Mouse (Mus musculus) layer of hippocampus, postnatal 14 days (tissue): ENCODE data around the gene Anxa8. TPM values are rescaled to one million over a fixed set of nuclear protein-coding genes. Genes with fewer than 3 reads are reported as not detected.

Experiments
- DNase-seq, 2 experiments: peaks; one replicate each; pipeline ENCODE4 v3.0.0; 2021 to 2022; ENCODE audit warnings: low spot score in 2 of 2, mixed read lengths in 1 of 2
- total RNA-seq, 2 experiments: library from RNA; stranded (reverse); gene quantifications; 2 replicates each; pipeline ENCODE4 v1.2.3; 2021

The Anxa8 gene
- total RNA-seq, 2 experiments from 2014 or later = 0.41 to 0.58 TPM

GRCm38 (mm10) chr14:34114311-34114710 is 28.5 kb downstream of the Anxa8 start:
- DNase-seq = peak in 1 of 2 experiments; percentile 5

- no peak for DNase-seq
These were observed 33.4 kb downstream of the Anxa8 start for GRCm38 (mm10) chr14:34119046-34119723.

GRCm38 (mm10) chr14:34120016-34120910 is 34.5 kb downstream of the Anxa8 start:
- no peak for DNase-seq

- no peak for DNase-seq
These were observed 35.2 kb downstream of the Anxa8 start for GRCm38 (mm10) chr14:34120923-34121351.

- no peak for DNase-seq
These were observed 35.9 kb downstream of the Anxa8 start for GRCm38 (mm10) chr14:34121691-34122090.

GRCm38 (mm10) chr14:34131216-34131615 is 45.4 kb downstream of the Anxa8 start:
- no peak for DNase-seq

GRCm38 (mm10) chr14:34135391-34135790 is 49.6 kb downstream of the Anxa8 start:
- DNase-seq = no peak

- no peak for DNase-seq
These were observed 54.2 kb downstream of the Anxa8 start for GRCm38 (mm10) chr14:34139671-34140664.

- no peak for DNase-seq
These were observed 56.5 kb downstream of the Anxa8 start for GRCm38 (mm10) chr14:34142316-34142715.

GRCm38 (mm10) chr14:34142915-34143314 is 57.1 kb downstream of the Anxa8 start:
- no peak for DNase-seq

Other genes starting within 250 kb of the Anxa8 start
- 1 to 10 TPM; 9.3 TPM for gene Gdf10, start 162.4 kb upstream of the Anxa8 start, total RNA-seq
- not detected for gene Gdf2, start 144.9 kb upstream of the Anxa8 start, total RNA-seq
- under 1 TPM; 0.09 to 0.10 TPM for gene Rbp3, start 132.0 kb upstream of the Anxa8 start, total RNA-seq
- gene Zfp488, start 107.2 kb upstream of the Anxa8 start, total RNA-seq = 10 to 100 TPM in 1 of 2 experiments, 1 to 10 TPM in 1; 9.7 to 10.6 TPM
- gene Gm30083, start 70.8 kb upstream of the Anxa8 start, total RNA-seq = not detected
- not detected for gene Gm5460, start 69.2 kb upstream of the Anxa8 start, total RNA-seq
- not detected for gene Antxrl, start 33.3 kb upstream of the Anxa8 start, total RNA-seq
- not detected for gene A630023A22Rik, start 16.8 kb downstream of the Anxa8 start, total RNA-seq
- gene Npy4r, start 66.5 kb downstream of the Anxa8 start, total RNA-seq = under 1 TPM in 1 of 2 experiments, not detected in 1; 0.10 TPM
- 1 to 10 TPM; 2.7 to 7.0 TPM for gene Gprin2, start 115.7 kb downstream of the Anxa8 start, total RNA-seq
- 1 to 10 TPM; 1.1 to 1.7 TPM for gene Syt15, start 133.6 kb downstream of the Anxa8 start, total RNA-seq
- 10 to 100 TPM in 1 of 2 experiments, 1 to 10 TPM in 1; 9.7 to 14.5 TPM for gene Shld2, start 224.5 kb downstream of the Anxa8 start, total RNA-seq
- 100 to 1,000 TPM; 364 to 392 TPM for gene Glud1, start 224.7 kb downstream of the Anxa8 start, total RNA-seq